Mouse (Mus musculus) liver, postnatal 0 days (tissue): ENCODE data around the gene Lamtor2. TPM values are rescaled to one million over a fixed set of nuclear protein-coding genes. Genes with fewer than 3 reads are reported as not detected.

Experiments
- ATAC-seq: fragments of 200-750 bp; cut with Nextera tagmentation; 2 replicates; pipeline ENCODE4 v1.8.0; 2017; ENCODE audit warnings: mild to moderate bottlenecking, moderate library complexity
- DNase-seq: peaks from one replicate; pipeline ENCODE4 v3.0.0-alpha.2; 2016
- H3K27ac ChIP-seq: fragments of 300-500 bp; sonication (generic); 2 replicates; pipeline ENCODE4 v1.5.1; 2014; ENCODE audit warnings: antibody characterized with exemption, moderate library complexity, mild to moderate bottlenecking, low read depth
- H3K27me3 ChIP-seq: fragments of 300-500 bp; sonication (generic); 2 replicates; pipeline ENCODE4 v1.6.1; 2014; ENCODE audit warnings: low read length, control low read depth, mixed read lengths; ENCODE audit not compliant: insufficient read depth
- H3K36me3 ChIP-seq: fragments of 300-500 bp; sonication (generic); replicated peaks from 2 replicates; pipeline ENCODE4 v1.6.1; 2014; ENCODE audit warnings: mild to moderate bottlenecking, control low read depth, low read length, moderate library complexity, mixed read lengths; ENCODE audit not compliant: insufficient read depth
- H3K4me1 ChIP-seq: fragments of 300-500 bp; sonication (generic); 2 replicates; pipeline ENCODE4 v1.6.1; 2014; ENCODE audit warnings: antibody characterized with exemption, mild to moderate bottlenecking, control low read depth; ENCODE audit not compliant: insufficient read depth
- H3K4me2 ChIP-seq: fragments of 300-500 bp; sonication (generic); 2 replicates; pipeline ENCODE4 v1.6.1; 2014; ENCODE audit warnings: low read depth, mild to moderate bottlenecking, low read length, moderate library complexity, mixed read lengths
- H3K4me3 ChIP-seq: fragments of 300-500 bp; sonication (generic); 2 replicates; pipeline ENCODE4 v1.5.1; 2014; ENCODE audit warnings: low read depth, low read length
- H3K9ac ChIP-seq: fragments of 300-500 bp; sonication (generic); replicated peaks from 2 replicates; pipeline ENCODE4 v1.6.1; 2014; ENCODE audit warnings: mild to moderate bottlenecking, moderate library complexity
- H3K9me3 ChIP-seq: fragments of 300-500 bp; sonication (generic); 2 replicates; pipeline ENCODE4 v1.6.1; 2016; ENCODE audit warnings: mild to moderate bottlenecking, control low read depth, low read length, mixed read lengths
- CTCF ChIP-seq: sonication (generic); IDR thresholded peaks from 2 replicates; pipeline ENCODE4 v1.5.1; 2016; ENCODE audit warnings: antibody characterized with exemption, low read depth
- EP300 ChIP-seq: IDR thresholded peaks from 2 replicates; pipeline ENCODE4 v1.6.1; 2016; ENCODE audit warnings: antibody characterized with exemption, low read depth, mild to moderate bottlenecking
- WGBS: fragments of 180-500 bp; shearing (Covaris S2); extraction: QIAGEN DNeasy Blood & Tissue Kit; methylation state at CpG from one replicate; pipeline ENCODE4 v1.1.7; 2014; ENCODE audit not compliant: insufficient replicate concordance; 5-methylcytosine and 5-hydroxymethylcytosine counted together
- polyA plus RNA-seq: library from polyadenylated mRNA; unstranded; fragments of >200 nt; fragmentation: Nextera tagmentation; extraction: Ambion mirVana; gene quantifications from 2 replicates; pipeline ENCODE4 v1.2.1, GENCODE M21; 2015

Lamtor2 gene
- polyA plus RNA-seq, 1 experiment from 2014 or later = 104 TPM

- no peak overlapping the region for H3K4me3 ChIP-seq
- H3K4me1 ChIP-seq = peaks cover 12% of the 10 kb centered on the region
- H3K27me3 ChIP-seq = no peaks in the 10 kb centered on the region
- DNase-seq (no peak), ATAC-seq (no peak)
- H3K4me2 ChIP-seq = no peak overlapping the region
- WGBS = 67% methylated on average over 6 of the region's 6 CpGs
- TF ChIP-seq EP300 (no peak), CTCF (no peak)
- H3K27ac ChIP-seq = no peak overlapping the region
- no peak overlapping the region for H3K9ac ChIP-seq
- H3K36me3 ChIP-seq = no peaks in the 10 kb centered on the region
- H3K9me3 ChIP-seq = no peaks in the 10 kb centered on the region
These were observed 6.0 kb downstream of the Lamtor2 start for GRCm38 (mm10) chr3:88546674-88547418.

GRCm38 (mm10) chr3:88544955-88545591, 7.8 kb downstream of the Lamtor2 start:
- DNase-seq (no peak), ATAC-seq (no peak; the same call in 1 of the 2 replicates)
- Histone ChIP-seq H3K4me2 (no peak overlapping the region), H3K9ac (no peak overlapping the region), H3K36me3 (no peaks in the 10 kb centered on the region), H3K4me1 (peaks cover 2% of the 10 kb centered on the region; the same call in 1 of the 2 replicates), H3K27me3 (no peaks in the 10 kb centered on the region), H3K4me3 (no peak overlapping the region), H3K27ac (no peak overlapping the region), H3K9me3 (no peaks in the 10 kb centered on the region)
- TF ChIP-seq CTCF = no peak
- TF ChIP-seq EP300 = no peak
- WGBS = 54% methylated on average over 20 of the region's 20 CpGs

DNA sequence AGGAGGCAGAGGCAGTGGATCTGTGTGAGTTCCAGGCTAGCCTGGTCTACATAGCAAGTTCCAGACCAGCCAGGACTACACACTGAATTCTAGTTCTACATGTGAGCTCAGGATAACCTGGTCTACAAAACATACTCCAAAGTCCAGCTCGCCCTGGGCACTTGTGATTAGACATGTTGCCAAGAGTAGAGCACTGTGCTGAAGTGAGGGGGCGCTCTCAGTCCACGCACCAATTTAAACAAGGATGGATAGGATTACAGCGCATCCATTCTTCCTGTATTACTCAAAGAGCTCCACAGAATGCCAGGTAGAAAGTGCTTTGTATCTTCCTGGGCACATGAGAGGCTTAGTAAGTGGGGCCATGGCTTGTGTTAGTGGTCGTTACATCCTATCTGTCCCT, 8.4 kb downstream of the Lamtor2 start:
- no peaks in the 10 kb centered on the region for H3K9me3 ChIP-seq
- no peak overlapping the region for H3K9ac ChIP-seq
- WGBS = 42% methylated on average over 5 of the region's 5 CpGs
- peaks cover 2% of the 10 kb centered on the region; the same call in 1 of the 2 replicates for H3K4me1 ChIP-seq
- H3K4me3 ChIP-seq = no peak overlapping the region
- H3K4me2 ChIP-seq = no peak overlapping the region
- H3K27ac ChIP-seq = no peak overlapping the region
- no peaks in the 10 kb centered on the region for H3K27me3 ChIP-seq
- TF ChIP-seq CTCF (peak; percentile 71), EP300 (no peak)
- DNase-seq (peak; percentile 50), ATAC-seq (peak; percentile 62)
- no peaks in the 10 kb centered on the region for H3K36me3 ChIP-seq

GRCm38 (mm10) chr3:88543651-88544410, 9.0 kb downstream of the Lamtor2 start:
- Histone ChIP-seq H3K4me3 (no peak overlapping the region), H3K36me3 (no peaks in the 10 kb centered on the region), H3K27ac (no peak overlapping the region), H3K9ac (no peak overlapping the region), H3K4me1 (peaks cover 2% of the 10 kb centered on the region; the same call in 1 of the 2 replicates), H3K27me3 (no peaks in the 10 kb centered on the region), H3K9me3 (no peaks in the 10 kb centered on the region), H3K4me2 (no peak overlapping the region)
- DNase-seq = no peak
- ATAC-seq = 0 out of 2 replicates have a peak, but pooled peaks have one; percentile 31
- WGBS = 57% methylated on average over 5 of the region's 5 CpGs
- no peak for TF ChIP-seq CTCF
- TF ChIP-seq EP300 = no peak

DNA sequence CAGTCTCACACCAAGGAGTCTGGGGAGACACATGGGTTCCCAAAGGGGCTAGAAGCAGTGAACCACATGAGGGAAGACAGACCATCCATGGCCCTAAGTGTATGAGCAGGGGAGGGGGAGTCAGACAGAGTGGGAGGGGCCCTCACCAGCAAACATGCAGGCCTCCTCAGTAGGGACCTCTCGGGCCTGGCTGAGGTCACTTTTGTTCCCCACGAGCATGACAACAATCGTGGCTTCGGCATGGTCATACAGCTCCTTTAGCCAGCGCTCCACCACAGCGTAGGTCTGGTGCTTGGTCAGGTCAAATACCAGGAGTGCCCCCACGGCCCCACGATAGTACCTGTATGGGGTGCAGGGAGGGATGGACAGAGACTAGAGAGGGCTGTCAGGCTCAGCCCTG, 9.7 kb downstream of the Lamtor2 start:
- no peak overlapping the region for H3K4me2 ChIP-seq
- H3K4me3 ChIP-seq = no peak overlapping the region
- H3K4me1 ChIP-seq = peaks cover 2% of the 10 kb centered on the region; the same call in 1 of the 2 replicates
- H3K9ac ChIP-seq = no peak overlapping the region
- no peak for DNase-seq
- H3K27me3 ChIP-seq = no peaks in the 10 kb centered on the region
- no peaks in the 10 kb centered on the region for H3K9me3 ChIP-seq
- no peak for ATAC-seq
- 81% methylated on average over 8 of the region's 8 CpGs for WGBS
- no peaks in the 10 kb centered on the region for H3K36me3 ChIP-seq
- TF ChIP-seq CTCF (no peak), EP300 (no peak)
- H3K27ac ChIP-seq = no peak overlapping the region

DNA sequence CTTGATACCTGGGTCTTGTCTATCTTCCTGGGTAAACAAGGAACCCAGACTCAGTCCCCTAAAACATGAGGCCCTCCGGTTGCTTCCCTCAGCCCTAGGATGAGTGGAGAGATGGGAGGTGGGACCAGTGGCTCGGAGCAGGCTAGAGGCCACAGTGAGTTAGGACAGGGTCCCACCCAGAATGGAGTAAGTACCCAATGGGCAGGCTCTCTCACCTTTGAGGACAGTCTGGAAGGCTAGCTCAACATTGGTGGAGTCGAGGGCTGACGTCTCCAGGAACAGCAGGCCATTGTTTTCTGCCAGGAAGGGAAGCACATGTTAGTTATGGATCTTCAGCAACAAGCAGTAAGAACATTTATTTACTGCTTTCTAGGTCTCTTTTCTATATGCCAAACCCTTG, 10.4 kb downstream of the Lamtor2 start:
- 82% methylated on average over 4 of the region's 4 CpGs for WGBS
- H3K4me1 ChIP-seq = peaks cover 2% of the 10 kb centered on the region; the same call in 1 of the 2 replicates
- no peak for DNase-seq
- no peak overlapping the region for H3K27ac ChIP-seq
- no peaks in the 10 kb centered on the region for H3K27me3 ChIP-seq
- no peak for ATAC-seq
- H3K9ac ChIP-seq = no peak overlapping the region
- no peaks in the 10 kb centered on the region for H3K9me3 ChIP-seq
- TF ChIP-seq EP300 (no peak), CTCF (no peak)
- H3K4me2 ChIP-seq = no peak overlapping the region
- H3K36me3 ChIP-seq = no peaks in the 10 kb centered on the region
- H3K4me3 ChIP-seq = no peak overlapping the region
